Mouse (Mus musculus) CH12.LX (cell line): ENCODE measurements around the gene Crybb2. TPM values are rescaled to one million over a fixed set of nuclear protein-coding genes. Genes with fewer than 3 reads are reported as not detected.

Experiments used
- DNase-seq: peaks from one replicate; pipeline ENCODE4 v3.0.0-alpha.2; 2013; ENCODE audit errors: extremely low read depth
- H3K27ac ChIP-seq: 2 replicates; pipeline ENCODE4 v1.5.1; 2012; ENCODE audit warnings: low read depth, mild to moderate bottlenecking, control low read depth, moderate library complexity; ENCODE audit not compliant: insufficient read depth
- H3K27me3 ChIP-seq: replicated peaks from 2 replicates; pipeline ENCODE3; 2012; ENCODE audit warnings: inconsistent platforms
- H3K36me3 ChIP-seq, 2 experiments: replicated peaks in 1 of 2; 2 replicates each; pipeline versions ENCODE3 to v1.6.1; 2012; ENCODE audit warnings: inconsistent platforms in 1 of 2, low read length in 1 of 2, mild to moderate bottlenecking in 1 of 2, mixed read lengths in 1 of 2, moderate library complexity in 1 of 2; ENCODE audit not compliant: control insufficient read depth in 1 of 2, insufficient read depth in 1 of 2
- H3K4me1 ChIP-seq, 2 experiments: 2 replicates each; pipeline ENCODE4 v1.6.1; 2012; ENCODE audit warnings: inconsistent platforms in 1 of 2, moderate library complexity in 1 of 2; ENCODE audit not compliant: insufficient read depth in 2 of 2, control insufficient read depth in 1 of 2
- H3K4me2 ChIP-seq: 2 replicates; pipeline ENCODE4 v1.6.1; 2012; ENCODE audit warnings: low read depth, mild to moderate bottlenecking, control low read depth; ENCODE audit not compliant: poor library complexity, insufficient read depth, severe bottlenecking
- H3K4me3 ChIP-seq, 3 experiments: fragments of 150-350 bp in 1 of 3; sonication (generic) in 1 of 3; replicated peaks in 1 of 3; 2 replicates each; pipeline versions ENCODE3 to v1.5.1; 2011 to 2012; ENCODE audit warnings: low read depth in 2 of 3, low read length in 2 of 3, mild to moderate bottlenecking in 2 of 3, moderate library complexity in 2 of 3, control low read depth in 1 of 3, improper control_type of control experiment in 1 of 3, inconsistent platforms in 1 of 3, mixed read lengths in 1 of 3; ENCODE audit not compliant: poor library complexity in 1 of 3
- H3K79me2 ChIP-seq: replicated peaks from 2 replicates; pipeline ENCODE4 v1.6.1; 2012; ENCODE audit warnings: mild to moderate bottlenecking, moderate library complexity; ENCODE audit not compliant: control insufficient read depth, poor library complexity, insufficient read depth, severe bottlenecking; ENCODE audit errors: extremely low read depth
- H3K9ac ChIP-seq: 2 replicates; pipeline ENCODE4 v1.6.1; 2012; ENCODE audit warnings: low read depth, mild to moderate bottlenecking, control low read depth, moderate library complexity; ENCODE audit not compliant: insufficient read depth
- H3K9me3 ChIP-seq: replicated peaks from 2 replicates; pipeline ENCODE3; 2012; ENCODE audit warnings: low read length, inconsistent platforms, mixed read lengths
- CHD1 ChIP-seq: IDR thresholded peaks from 2 replicates; pipeline ENCODE4 v1.6.1; 2012; ENCODE audit warnings: low read depth, low read length, improper control_type of control experiment, inconsistent platforms
- CHD2 ChIP-seq: IDR thresholded peaks from 2 replicates; pipeline ENCODE4 v1.6.1; 2011; ENCODE audit warnings: low read length, improper control_type of control experiment
- EP300 ChIP-seq: IDR thresholded peaks from 2 replicates; pipeline ENCODE4 v1.6.1; 2011; ENCODE audit warnings: low read length, improper control_type of control experiment
- ETS1 ChIP-seq: conservative IDR thresholded peaks from 2 replicates; pipeline ENCODE4 v1.6.1; 2012; ENCODE audit warnings: low read depth, mild to moderate bottlenecking, inconsistent platforms, low read length, improper control_type of control experiment, moderate library complexity
- HCFC1 ChIP-seq: IDR thresholded peaks from 2 replicates; pipeline ENCODE4 v1.6.1; 2012; ENCODE audit warnings: low read depth, mild to moderate bottlenecking, inconsistent platforms, low read length, improper control_type of control experiment
- JUN ChIP-seq: IDR thresholded peaks from 2 replicates; pipeline ENCODE4 v1.6.1; 2011; ENCODE audit warnings: low read depth, mild to moderate bottlenecking, low read length, improper control_type of control experiment, moderate library complexity; ENCODE audit not compliant: insufficient read depth
- MAFK ChIP-seq: IDR thresholded peaks from 2 replicates; pipeline ENCODE4 v1.6.1; 2011; ENCODE audit warnings: low read length, improper control_type of control experiment; ENCODE audit not compliant: insufficient replicate concordance
- MEF2A ChIP-seq: IDR thresholded peaks from 2 replicates; pipeline ENCODE4 v1.6.1; 2014; ENCODE audit warnings: low read depth, mild to moderate bottlenecking, inconsistent platforms, low read length, improper control_type of control experiment, borderline replicate concordance
- MXI1 ChIP-seq: IDR thresholded peaks from 2 replicates; pipeline ENCODE4 v1.6.1; 2011; ENCODE audit warnings: mild to moderate bottlenecking, low read depth, low read length, improper control_type of control experiment
- MYC ChIP-seq: IDR thresholded peaks from 2 replicates; pipeline ENCODE4 v1.6.1; 2011; ENCODE audit warnings: low read depth, mild to moderate bottlenecking, improper control_type of control experiment, low read length
- NELFE ChIP-seq: IDR thresholded peaks from 2 replicates; pipeline ENCODE4 v1.6.1; 2011; ENCODE audit warnings: low read depth, low read length, improper control_type of control experiment
- NRF1 ChIP-seq: IDR thresholded peaks from 2 replicates; pipeline ENCODE4 v1.6.1; 2014; ENCODE audit warnings: low read depth, mild to moderate bottlenecking, inconsistent platforms, low read length, improper control_type of control experiment, moderate library complexity
- POLR2A ChIP-seq: IDR thresholded peaks from 2 replicates; pipeline ENCODE4 v1.6.1; 2011; ENCODE audit warnings: low read depth, mild to moderate bottlenecking, improper control_type of control experiment, low read length
- POLR2AphosphoS2 ChIP-seq: IDR thresholded peaks from 2 replicates; pipeline ENCODE4 v1.6.1; 2011; ENCODE audit warnings: low read depth, low read length, improper control_type of control experiment
- TCF12 ChIP-seq: IDR thresholded peaks from 2 replicates; pipeline ENCODE4 v1.6.1; 2014; ENCODE audit warnings: low read depth, mild to moderate bottlenecking, inconsistent platforms, low read length, improper control_type of control experiment
- USF1 ChIP-seq: IDR thresholded peaks from 2 replicates; pipeline ENCODE4 v1.6.1; 2014; ENCODE audit warnings: low read depth, mild to moderate bottlenecking, inconsistent platforms, low read length, improper control_type of control experiment
- ZC3H11A ChIP-seq: IDR thresholded peaks from 2 replicates; pipeline ENCODE4 v1.6.1; 2012; ENCODE audit warnings: low read depth, mild to moderate bottlenecking, inconsistent platforms, low read length, improper control_type of control experiment
- ZMIZ1 ChIP-seq: IDR thresholded peaks from 2 replicates; pipeline ENCODE4 v1.6.1; 2012; ENCODE audit warnings: low read depth, mild to moderate bottlenecking, inconsistent platforms, low read length, improper control_type of control experiment
- ZNF384 ChIP-seq: IDR thresholded peaks from 2 replicates; pipeline ENCODE4 v1.6.1; 2012; ENCODE audit warnings: low read depth, low read length, improper control_type of control experiment, inconsistent platforms
- dilution Hi-C: fragments of 300-500 bp; cut with MboI; formaldehyde crosslinking; loops from 2 replicates; pipeline ENCODE4 v1.14.3; 2020; ENCODE audit warnings: low sequenced_read_pairs; ENCODE audit not compliant: extremely low pct_unique_long_range_greater_than_20kb, extremely low pct_ligation_motif_present
- in situ Hi-C: fragments of 300-500 bp; cut with MboI; formaldehyde crosslinking; loops from 3 replicates; pipeline ENCODE4 v1.14.3; 2019; ENCODE audit warnings: low sequenced_read_pairs, low pct_ligation_motif_present, low pct_unique_long_range_greater_than_20kb, mixed read lengths
- polyA plus RNA-seq: library from polyadenylated mRNA; unstranded; fragments of >175 nt; gene quantifications from 2 replicates; pipeline ENCODE4 v1.2.1, GENCODE M21; 2012; ENCODE audit warnings: low read depth; ENCODE audit not compliant: insufficient read length
- total RNA-seq, 2 experiments: library from RNA; depleted of rRNA; stranded (reverse); fragments of 300-350 nt in 1 of 2; fragments of >200 nt in 1 of 2; gene quantifications; 2 replicates each; pipeline ENCODE4 v1.2.3; 2012 to 2014

Crybb2 gene
- total and polyA plus RNA-seq, 3 experiments: not detected

- DNase-seq: no peak
- Histone ChIP-seq H3K4me3 (no peak overlapping the region), H3K27me3 (no peaks in the 10 kb centered on the region), H3K4me1 (no peaks in the 10 kb centered on the region), H3K9ac (no peak overlapping the region), H3K27ac (no peak overlapping the region), H3K9me3 (peaks cover 90% of the 10 kb centered on the region), H3K36me3 (no peaks in the 10 kb centered on the region), H3K79me2 (no peaks in the 10 kb centered on the region), H3K4me2 (no peak overlapping the region)
- dilution Hi-C loops (no loop called here), in situ Hi-C loops (no loop called here)
- TF ChIP-seq ZC3H11A (no peak), TCF12 (no peak), ETS1 (no peak), MYC (no peak), MXI1 (no peak), POLR2AphosphoS2 (no peak), MEF2A (no peak), MAFK (no peak), NELFE (no peak)
Measured at GRCm38 (mm10) chr5:113009183-113009820, 60.6 kb downstream of the Crybb2 start.

DNA sequence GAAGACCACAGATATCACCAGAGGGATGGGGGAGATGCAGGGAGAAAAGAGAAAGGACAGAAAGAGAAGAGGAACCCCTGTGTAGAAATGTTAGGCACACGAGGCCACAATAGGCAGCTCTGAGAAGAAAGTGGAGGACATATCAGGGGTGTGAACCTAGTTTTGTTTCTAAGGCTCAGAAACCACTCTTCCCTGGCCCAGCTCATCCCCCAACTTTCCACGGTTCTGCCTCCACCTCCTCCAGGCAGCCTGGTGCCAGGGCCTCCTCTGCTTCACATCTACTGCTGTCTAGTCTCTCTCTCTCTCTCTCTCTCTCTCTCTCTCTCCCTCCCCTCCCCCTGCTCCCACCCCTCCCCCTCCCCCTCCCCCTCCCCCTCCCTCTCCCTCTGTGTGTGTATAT, 61.4 kb downstream of the Crybb2 start:
- Histone ChIP-seq H3K9me3 (peaks cover 85% of the 10 kb centered on the region), H3K79me2 (no peaks in the 10 kb centered on the region), H3K36me3 (no peaks in the 10 kb centered on the region), H3K4me3 (no peak overlapping the region), H3K9ac (no peak overlapping the region), H3K27me3 (no peaks in the 10 kb centered on the region), H3K4me1 (no peaks in the 10 kb centered on the region), H3K4me2 (no peak overlapping the region), H3K27ac (no peak overlapping the region)
- dilution Hi-C loops: no loop called here
- in situ Hi-C loops: no loop called here
- TF ChIP-seq ZMIZ1 (no peak), HCFC1 (no peak), USF1 (no peak), MXI1 (no peak), NRF1 (no peak), ZNF384 (no peak), EP300 (no peak), NELFE (no peak), JUN (no peak), CHD2 (no peak), CHD1 (no peak), POLR2A (no peak), MAFK (no peak)
- DNase-seq: no peak

Other genes with a start within 250 kb of the Crybb2 start
- gene Myo18b, start 173.8 kb downstream of the Crybb2 start, total RNA-seq (2012; rRNA removed): not detected in 2 replicates
- gene Myo18b, start 173.8 kb downstream of the Crybb2 start, total RNA-seq (2014; rRNA removed): not detected in 2 replicates
- not detected in 2 replicates for gene Myo18b, start 173.8 kb downstream of the Crybb2 start, polyA plus RNA-seq
- gene Grk3, start 54.3 kb downstream of the Crybb2 start, total RNA-seq (2012; rRNA removed): not detected in 2 replicates
- not detected in 2 replicates for gene Grk3, start 54.3 kb downstream of the Crybb2 start, total RNA-seq (2014; rRNA removed)
- not detected in 2 replicates for gene Grk3, start 54.3 kb downstream of the Crybb2 start, polyA plus RNA-seq
- gene Crybb3, start 11.5 kb upstream of the Crybb2 start, total RNA-seq (2012; rRNA removed): not detected in 2 replicates
- not detected in 2 replicates for gene Crybb3, start 11.5 kb upstream of the Crybb2 start, total RNA-seq (2014; rRNA removed)
- not detected in 2 replicates for gene Crybb3, start 11.5 kb upstream of the Crybb2 start, polyA plus RNA-seq
- gene 2900026A02Rik, start 151.1 kb upstream of the Crybb2 start, total RNA-seq (2012; rRNA removed): 0.67 and 0.93 TPM in 2 replicates
- 0.76 and 0.85 TPM in 2 replicates for gene 2900026A02Rik, start 151.1 kb upstream of the Crybb2 start, total RNA-seq (2014; rRNA removed)
- 3.6 and 4.6 TPM in 2 replicates for gene 2900026A02Rik, start 151.1 kb upstream of the Crybb2 start, polyA plus RNA-seq
- not detected in 2 replicates for gene Tmem211, start 156.8 kb upstream of the Crybb2 start, total RNA-seq (2012; rRNA removed)
- not detected in 2 replicates for gene Tmem211, start 156.8 kb upstream of the Crybb2 start, total RNA-seq (2014; rRNA removed)
- gene Tmem211, start 156.8 kb upstream of the Crybb2 start, polyA plus RNA-seq: not detected in 2 replicates
- 0.08 and 0.29 TPM in 2 replicates for gene Sgsm1, start 240.7 kb upstream of the Crybb2 start, total RNA-seq (2012; rRNA removed)
- gene Sgsm1, start 240.7 kb upstream of the Crybb2 start, total RNA-seq (2014; rRNA removed): not detected in 2 replicates
- not detected in 2 replicates for gene Sgsm1, start 240.7 kb upstream of the Crybb2 start, polyA plus RNA-seq